Mouse (Mus musculus): Measurements from ENCODE around the gene Ehbp1. TPM values are rescaled to one million over a fixed set of nuclear protein-coding genes. Genes with fewer than 3 reads are reported as not detected.

The Ehbp1 gene
- total RNA-seq, 1 experiment from 2014 or later: 29.1 TPM

DNA sequence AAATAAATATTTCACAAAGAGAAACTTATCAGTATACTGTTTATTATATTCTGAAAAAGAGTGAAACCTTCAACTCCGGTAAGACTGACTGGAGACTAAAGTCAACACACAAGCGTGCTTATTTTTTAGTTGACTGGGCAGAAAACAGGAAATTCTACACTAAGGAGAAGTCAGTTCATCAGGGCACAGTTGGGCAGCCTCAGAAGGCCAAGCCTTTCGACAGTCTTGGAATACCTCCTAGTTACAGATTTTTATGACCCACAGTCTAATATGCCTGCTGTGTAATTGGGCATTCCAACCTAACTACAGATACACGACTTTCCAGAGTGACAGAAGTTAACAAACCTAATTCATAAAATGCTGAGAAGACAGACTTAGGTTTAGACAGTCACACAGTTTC, 145.3 kb downstream of the Ehbp1 start:
- DNase-seq: no peak

- no peak for DNase-seq
These were observed 147.5 kb downstream of the Ehbp1 start for GRCm38 (mm10) chr11:22194607-22195006.

DNA sequence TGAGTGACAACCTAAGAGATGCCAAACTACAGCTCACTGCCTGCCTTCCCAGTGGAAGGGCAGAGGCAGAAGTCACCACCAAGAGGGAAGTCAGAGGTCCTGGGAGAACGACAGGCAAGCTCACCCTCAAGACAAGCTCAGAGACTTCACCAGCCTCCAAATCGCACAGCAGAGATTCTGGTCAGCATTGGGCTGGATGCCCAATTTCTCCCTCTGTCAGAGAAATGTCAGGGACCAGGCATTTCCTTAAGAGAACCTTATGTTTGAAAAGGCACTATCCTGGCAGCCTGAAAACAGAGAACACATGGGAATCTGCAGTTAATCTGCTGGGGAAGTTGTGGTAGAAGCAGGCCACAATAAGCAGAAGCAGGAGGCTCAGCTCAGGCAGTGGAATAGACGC, 151.5 kb downstream of the Ehbp1 start:
- no peak for DNase-seq

DNA sequence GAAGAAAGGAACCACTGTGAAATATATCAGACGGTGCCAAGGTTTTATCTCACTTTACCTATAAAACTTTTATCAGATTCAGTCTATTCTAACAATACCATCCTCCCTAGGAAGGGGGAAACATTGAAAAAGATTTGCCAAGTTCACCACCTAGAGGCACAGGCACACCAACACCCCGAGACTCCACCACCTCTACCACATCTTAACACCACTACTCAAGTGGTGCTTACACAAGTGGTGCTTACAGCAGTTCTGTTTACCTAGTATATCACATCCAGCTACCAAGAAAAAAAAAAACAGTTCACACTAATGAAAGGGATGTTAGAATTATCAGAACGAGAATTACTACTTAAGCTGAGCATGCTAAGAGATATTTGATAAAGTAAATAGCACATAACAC, 152.1 kb downstream of the Ehbp1 start:
- DNase-seq: no peak

GRCm38 (mm10) chr11:22181530-22182501, 160.3 kb downstream of the Ehbp1 start:
- no peak for DNase-seq

- no peak for DNase-seq
These were observed 161.9 kb downstream of the Ehbp1 start for GRCm38 (mm10) chr11:22180146-22180545.

- DNase-seq: no peak
These were observed 163.5 kb downstream of the Ehbp1 start for GRCm38 (mm10) chr11:22178569-22178968.

DNA sequence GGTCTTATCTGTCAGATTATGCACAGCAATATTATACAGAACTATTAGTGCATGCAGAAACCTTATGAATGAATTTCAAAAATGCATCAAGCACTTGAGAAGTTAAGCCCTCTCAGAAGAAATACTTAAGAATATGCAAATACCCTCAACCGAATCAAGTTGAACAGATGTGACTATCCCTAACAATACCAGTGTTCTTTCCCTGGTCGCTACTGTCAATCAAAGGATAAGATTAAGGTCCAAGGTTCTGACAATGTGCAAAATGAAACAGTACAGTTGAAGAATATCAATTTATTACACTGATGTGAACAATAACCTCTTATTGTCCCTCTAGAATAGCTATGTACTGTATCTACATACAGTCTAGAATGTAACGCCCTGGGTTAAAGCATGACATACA, 167.8 kb downstream of the Ehbp1 start:
- no peak for DNase-seq

GRCm38 (mm10) chr11:22170962-22171638, 171.0 kb downstream of the Ehbp1 start:
- no peak for DNase-seq

- no peak for DNase-seq
These were observed 184.2 kb downstream of the Ehbp1 start for GRCm38 (mm10) chr11:22157882-22158281.

DNA sequence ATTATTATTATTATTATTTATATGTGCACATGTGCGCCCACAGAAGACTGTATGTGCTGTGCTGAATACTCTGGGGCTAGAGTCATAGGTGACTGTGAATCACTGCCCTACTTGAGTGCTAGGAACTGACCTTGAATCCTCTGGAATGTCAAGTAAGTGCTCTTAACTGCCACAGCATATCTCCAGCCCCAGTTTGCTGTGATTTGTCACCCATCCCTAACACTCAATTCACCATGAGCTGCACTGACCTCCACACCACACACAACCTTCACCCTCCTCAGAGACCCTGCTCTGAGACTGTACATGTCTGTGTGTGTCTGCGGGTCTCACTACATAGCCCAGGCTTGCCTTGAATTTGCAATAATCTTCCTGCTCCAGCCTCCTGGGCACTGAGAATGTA, 185.9 kb downstream of the Ehbp1 start:
- no peak for DNase-seq

- no peak for DNase-seq
These were observed 186.6 kb downstream of the Ehbp1 start for GRCm38 (mm10) chr11:22155366-22156095.

- peak; percentile 10 for DNase-seq
These were observed 187.4 kb downstream of the Ehbp1 start for GRCm38 (mm10) chr11:22154501-22155294.

DNA sequence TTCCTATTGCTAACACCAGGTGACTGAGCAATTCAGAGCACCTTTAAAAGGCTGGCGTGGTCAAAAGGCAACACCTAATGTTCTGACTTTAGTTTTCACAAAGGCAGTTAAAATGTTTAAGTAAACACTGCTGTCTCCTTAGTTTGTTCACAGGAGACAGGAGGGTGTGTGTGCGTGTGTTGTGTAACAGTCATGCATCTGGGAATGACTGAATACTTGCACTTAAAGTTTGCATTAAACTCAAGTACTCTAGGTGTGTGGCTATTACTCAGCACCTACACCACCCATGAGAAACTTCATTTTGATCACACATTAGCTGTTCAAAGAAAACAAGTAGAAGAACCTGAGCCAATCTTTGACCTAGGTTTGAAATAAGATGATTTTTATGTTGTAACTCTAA, 201.4 kb downstream of the Ehbp1 start:
- no peak for DNase-seq

GRCm38 (mm10) chr11:22138466-22138865, 203.6 kb downstream of the Ehbp1 start:
- no peak for DNase-seq

- no peak for DNase-seq
These were observed 216.9 kb downstream of the Ehbp1 start for GRCm38 (mm10) chr11:22125188-22125587.

- no peak for DNase-seq
These were observed 223.2 kb downstream of the Ehbp1 start for GRCm38 (mm10) chr11:22118853-22119252.

- DNase-seq: no peak
These were observed 229.9 kb downstream of the Ehbp1 start for GRCm38 (mm10) chr11:22112161-22112560.

DNA sequence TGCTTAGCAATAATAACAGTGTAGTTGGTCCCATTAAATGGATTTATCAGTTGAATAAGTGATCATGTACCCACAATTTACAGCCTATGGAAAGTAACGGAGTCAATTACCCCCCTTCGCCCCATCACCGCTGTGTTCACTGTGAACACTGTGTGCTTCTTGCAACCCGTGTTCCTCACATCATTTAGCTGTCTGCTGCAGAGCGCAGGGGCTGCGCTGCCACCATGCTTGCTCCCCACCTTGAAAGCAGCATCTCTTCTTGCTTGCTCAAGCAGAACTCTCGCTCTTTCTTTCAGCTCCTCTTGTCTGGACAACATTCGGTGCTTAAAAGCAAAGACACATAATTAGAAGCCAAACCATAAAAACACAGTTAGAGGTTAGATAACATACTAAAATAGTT, 252.7 kb downstream of the Ehbp1 start:
- no peak for DNase-seq

GRCm38 (mm10) chr11:22063352-22063751, 278.7 kb downstream of the Ehbp1 start:
- DNase-seq: no peak

DNA sequence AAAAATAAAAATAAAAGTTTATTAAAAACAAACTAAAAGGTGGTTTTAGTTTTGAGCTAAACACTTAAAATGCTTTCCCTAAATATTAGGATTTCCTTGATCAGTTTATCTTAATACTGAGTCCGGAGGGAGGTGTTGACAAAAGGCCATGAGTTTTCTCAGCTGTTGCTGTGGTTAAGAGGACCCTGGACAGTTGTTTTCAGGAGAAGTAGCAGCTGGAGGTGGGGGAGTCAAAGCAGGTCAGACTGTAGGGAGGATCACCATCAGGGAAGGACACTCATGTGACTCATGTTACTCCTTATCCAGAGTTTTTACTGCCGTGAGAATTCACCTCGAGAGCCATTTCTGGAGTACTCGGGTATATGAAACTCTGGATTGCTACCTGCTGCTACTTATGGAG, 280.4 kb downstream of the Ehbp1 start:
- DNase-seq: no peak

- no peak for DNase-seq
These were observed 284.6 kb downstream of the Ehbp1 start for GRCm38 (mm10) chr11:22057538-22057937.
